Mouse (Mus musculus): Measurements from ENCODE around the gene Exosc7.

- TF ChIP-seq CTCF (IDR thresholded peaks at IDR 0.05; ENCODE audit: low read depth, low read length) (no peak), POLR2A (IDR thresholded peaks at IDR 0.05; ENCODE audit: insufficient read depth, low read length) (no peak), EP300 (IDR thresholded peaks at IDR 0.05; ENCODE audit: insufficient read depth, low read depth, low read length) (no peak)
Measured at GRCm38 (mm10) chr9:123113931-123114330, 916 bp downstream of the Exosc7 start.

All from ES-Bruce4 (cell line).